In the genomic region with DNA sequence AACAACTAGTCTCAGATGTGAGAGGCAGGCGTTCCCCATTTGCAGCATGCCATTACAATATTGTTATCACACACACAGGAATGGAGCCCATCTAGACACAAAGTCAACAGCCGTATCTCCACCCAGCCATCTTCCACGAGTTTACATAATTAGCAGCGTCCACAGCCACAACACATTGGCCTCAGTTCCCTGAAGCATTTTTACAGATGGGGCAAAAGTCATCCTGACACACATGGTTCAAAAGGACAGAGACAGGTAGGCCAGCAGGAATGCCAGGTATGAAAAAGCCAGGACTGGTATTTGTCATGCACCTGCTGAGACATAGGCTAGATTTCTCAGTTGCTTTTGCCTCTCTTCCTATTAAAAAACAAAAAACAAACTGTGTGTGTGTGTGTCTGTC, we compare ENCODE assay signal across 18 mouse cellular contexts. TPM values are rescaled to one million over a fixed set of nuclear protein-coding genes. Genes with fewer than 3 reads are reported as not detected.
"Had no signal": no experiment of that assay in that cellular context is flagged by ENCODE, and none has a peak within 500 bp of the region (broad histone marks: within the 10 kb centered on the region; RNA-seq: fewer than 3 reads in every experiment).

No protein-coding gene starts in this region.

- H3K9me3 ChIP-seq: lung, embryonic 15.5 days; megakaryocyte, embryonic 14.5 days; midbrain, embryonic 13.5 days; neural tube, embryonic 13.5 days; neural tube, embryonic 15.5 days had no signal

- H3K36me3 ChIP-seq: lung, embryonic 15.5 days; midbrain, embryonic 13.5 days; neural tube, embryonic 13.5 days; neural tube, embryonic 15.5 days had no signal

- DNase-seq: liver, postnatal 0 days; lung, adult 2 months; lung, postnatal 14 days; lung, postnatal 36 days; retina, postnatal 1 day; right cerebral cortex, adult 18-20 months; right cerebral cortex, postnatal 25 days; right cerebral cortex, postnatal 4 days; thymus, adult 2 months; thymus, postnatal 25 days; thymus, postnatal 4 days had no signal

- H3K27me3 ChIP-seq: lung, embryonic 15.5 days had no signal

- H3K27ac ChIP-seq: lung, embryonic 15.5 days; macrophage; midbrain, embryonic 13.5 days; neural tube, embryonic 13.5 days; neural tube, embryonic 15.5 days had no signal

- H3K4me3 ChIP-seq: lung, embryonic 15.5 days; megakaryocyte, embryonic 14.5 days; midbrain, embryonic 13.5 days; myocyte; neural tube, embryonic 13.5 days; neural tube, embryonic 15.5 days had no signal

RNA-seq across cellular contexts. Expression of a gene that starts 2.5 kb away (rescaled TPM):
- polyA plus RNA-seq: macrophage, myocyte had no signal
